In the genomic region with DNA sequence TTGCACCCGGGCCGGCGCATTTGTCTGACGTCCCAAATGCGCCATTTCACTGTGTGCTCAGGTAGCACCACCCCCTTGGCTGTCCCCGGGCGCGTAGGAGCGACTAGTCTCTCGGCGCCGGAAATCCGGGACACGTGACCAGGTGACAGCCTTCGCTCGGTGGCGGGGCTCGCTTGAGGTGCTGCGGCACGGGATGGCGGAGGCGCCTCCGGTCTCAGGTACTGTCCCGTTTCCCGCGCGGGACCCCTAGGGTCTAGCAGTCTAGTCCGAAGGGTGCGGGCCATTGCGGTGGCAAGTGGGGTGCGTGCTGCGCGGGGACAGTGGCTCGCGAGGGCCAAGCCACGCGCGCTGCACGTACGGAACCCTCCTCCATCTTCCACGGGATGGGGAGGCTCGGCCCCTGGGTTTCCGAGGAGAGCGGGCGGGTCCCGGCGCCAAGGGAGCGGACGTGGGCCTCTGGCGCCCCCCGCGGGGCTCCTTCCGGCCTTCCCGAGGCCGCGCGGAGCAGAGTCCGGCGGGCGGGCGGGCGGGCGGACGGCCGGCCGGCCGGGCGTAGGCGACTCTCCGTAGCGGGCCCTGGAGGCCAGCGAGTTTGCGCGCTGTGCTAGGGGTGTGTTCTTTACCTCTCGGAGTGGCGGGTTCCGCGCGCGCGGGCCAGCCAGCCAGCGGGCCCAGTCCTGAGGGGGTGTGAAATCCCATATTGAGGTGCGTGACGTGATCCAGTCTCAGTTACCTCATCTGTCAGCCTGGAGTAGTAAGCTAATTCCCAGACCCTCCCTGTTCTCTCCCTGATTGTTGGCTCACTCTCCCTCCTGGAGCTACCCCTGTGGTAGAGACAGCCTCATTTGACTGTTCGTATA, we compare ENCODE assay signal across 7 mouse cellular contexts. TPM values are rescaled to one million over a fixed set of nuclear protein-coding genes. Genes with fewer than 3 reads are reported as not detected.
DNase-seq lines count a peak whose midpoint lies in the region; ATAC-seq lines count a peak whose summit lies in the region.

Gene Nfx1 (plus strand): TSS at position 65 of the 860 bp plus-strand sequence.

- H3K9ac ChIP-seq in intestine, embryonic 16.5 days (ENCODE audit: low read depth, low read length), result peak within 1 kb of the TSS; percentile 91
- peak within 1 kb of the TSS; percentile 85 for H3K9ac ChIP-seq in midbrain, embryonic 11.5 days (ENCODE audit: low read length)

- WGBS in intestine, embryonic 16.5 days, result under 1% methylated on average over 85 of the region's 85 CpGs
- WGBS in midbrain, embryonic 11.5 days, result under 1% methylated on average over 63 of the region's 85 CpGs

- DNase-seq in adrenal gland, adult 2 months, result peak; percentile 97
- peak; percentile 88 for DNase-seq in embryo, embryonic 11.5 days (ENCODE audit: low read depth, low spot score)
- DNase-seq in gastrocnemius, postnatal 4 days (ENCODE audit: low spot score in 2 of 2), result peak; percentile 86 to 96
- peak; percentile 96 to 97 for DNase-seq in left cerebral cortex, postnatal 36 days (ENCODE audit: low spot score in 2 of 2)
- DNase-seq in midbrain, embryonic 11.5 days (ENCODE audit: low spot score, missing footprints), result peak; percentile 99
- peak; percentile 96 for DNase-seq in skeletal muscle tissue, adult 2 months (ENCODE audit: low read depth, low spot score)

- H3K4me2 ChIP-seq in intestine, embryonic 16.5 days (ENCODE audit: low read depth, low read length), result peak within 1 kb of the TSS; percentile 73
- peak within 1 kb of the TSS; percentile 83 for H3K4me2 ChIP-seq in midbrain, embryonic 11.5 days

- peak; percentile 96 for ATAC-seq in intestine, embryonic 16.5 days
- ATAC-seq in midbrain, embryonic 11.5 days (ENCODE audit: low FRiP score), result peak; percentile 97

- H3K27ac ChIP-seq in intestine, embryonic 16.5 days (ENCODE audit: low read length), result peak within 1 kb of the TSS; percentile 97
- H3K27ac ChIP-seq in midbrain, embryonic 11.5 days (ENCODE audit: low read depth, low read length), result peak within 1 kb of the TSS; percentile 71

- peak within 1 kb of the TSS; percentile 96 for H3K4me3 ChIP-seq in intestine, embryonic 16.5 days (ENCODE audit: low read length)
- peak within 1 kb of the TSS; percentile 93 for H3K4me3 ChIP-seq in midbrain, embryonic 11.5 days (ENCODE audit: low read depth, low read length)

- peaks cover 3% of the 10 kb centered on the region for H3K36me3 ChIP-seq in intestine, embryonic 16.5 days (ENCODE audit: control insufficient read depth, insufficient read depth, low read length)
- no peaks in the 10 kb centered on the region for H3K36me3 ChIP-seq in midbrain, embryonic 11.5 days (ENCODE audit: control insufficient read depth, insufficient read depth, low read length)

- H3K4me1 ChIP-seq in intestine, embryonic 16.5 days (ENCODE audit: control insufficient read depth, insufficient read depth, low read length), result peaks cover 11% of the 10 kb centered on the region; the same call in 1 of the 2 replicates
- H3K4me1 ChIP-seq in midbrain, embryonic 11.5 days (ENCODE audit: control insufficient read depth, insufficient read depth, low read length), result peaks cover 5% of the 10 kb centered on the region

- intact Hi-C loops in left cerebral cortex, postnatal 36 days (cut with DNase I), result loop anchor here (2.0 kb wide), 1 partner anchor 22 kb away; the partner anchor contains the start of genes Bag1 and Chmp5

- no peaks in the 10 kb centered on the region for H3K27me3 ChIP-seq in intestine, embryonic 16.5 days (replicated peaks; ENCODE audit: control insufficient read depth, insufficient read depth, low read length)
- H3K27me3 ChIP-seq in midbrain, embryonic 11.5 days (ENCODE audit: control insufficient read depth, insufficient read depth, low read length), result no peaks in the 10 kb centered on the region

- no peaks in the 10 kb centered on the region for H3K9me3 ChIP-seq in intestine, embryonic 16.5 days (ENCODE audit: control insufficient read depth, low read length)
- no peaks in the 10 kb centered on the region for H3K9me3 ChIP-seq in midbrain, embryonic 11.5 days (ENCODE audit: control insufficient read depth, low read length)

RNA-seq across cellular contexts. Expression of gene Nfx1, which starts in this region (rescaled TPM):
- total RNA-seq in adrenal gland, adult 2 months (2021), result 10 to 100 TPM; 66.1 to 93.2 TPM
- polyA plus RNA-seq in adrenal gland, adult 2 months (2012; rRNA removed), result 23.7 and 31.0 TPM in 2 replicates
- total RNA-seq in gastrocnemius, postnatal 4 days (2021), result 10 to 100 TPM; 41.7 to 45.6 TPM
- 69.1 and 70.5 TPM in 2 replicates for polyA plus RNA-seq in intestine, embryonic 16.5 days (2015; fragmentation: Nextera tagmentation; extraction: Ambion mirVana)
- total RNA-seq in left cerebral cortex, postnatal 36 days (2021), result 10 to 100 TPM; 67.3 to 78.5 TPM
- polyA plus RNA-seq in midbrain, embryonic 11.5 days (2014; fragmentation: Nextera tagmentation; extraction: Ambion mirVana), result 89.5 and 94.0 TPM in 2 replicates

Comparison
In these comparisons a context has a peak if more than half of its experiments do, and no peak if none do; other contexts are left out.
1. Peak in every context shown above with its lines: DNase-seq, ATAC-seq, H3K4me3 ChIP-seq and H3K27ac ChIP-seq.